Mouse (Mus musculus): Measurements from ENCODE around the gene Kdm6a. TPM values are rescaled to one million over a fixed set of nuclear protein-coding genes. Genes with fewer than 3 reads are reported as not detected.

Gene Kdm6a
- total RNA-seq, 2 experiments from 2014 or later = 36.6 to 73.5 TPM

Other genes with a start within 250 kb of the Kdm6a start
- gene Dusp21, start 16.7 kb upstream of the Kdm6a start, total RNA-seq (2021) = not detected

All from adrenal gland, postnatal 10 days (tissue).